Mouse (Mus musculus): ENCODE results near the gene Tll2.

DNA sequence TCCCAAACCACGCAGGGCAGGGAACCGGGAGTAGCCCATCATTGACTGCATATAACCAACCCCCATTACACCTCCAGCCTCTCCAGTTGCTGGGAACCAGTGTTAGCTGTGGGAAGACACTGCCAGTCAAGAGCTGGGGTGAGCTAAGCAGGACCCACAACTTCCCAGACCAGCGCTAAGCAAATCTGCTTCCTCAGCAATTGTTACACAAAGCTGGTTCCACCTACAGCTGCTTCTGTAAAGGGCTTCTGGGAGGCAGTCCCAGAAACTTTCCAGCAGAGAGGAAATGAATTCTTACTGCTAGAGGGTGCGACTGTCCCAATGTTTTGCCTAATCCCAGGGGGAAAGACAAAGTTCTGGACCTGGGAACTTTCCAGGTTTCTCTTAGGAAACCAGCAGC is 151.9 kb downstream of the Tll2 start:
- TF ChIP-seq CTCF (IDR thresholded peaks at IDR 0.05; ENCODE audit: control insufficient read depth, insufficient read depth, insufficient read length) = no peak
- TF ChIP-seq MAX (IDR thresholded peaks at IDR 0.05) = no peak
- TF ChIP-seq USF1 (IDR thresholded peaks at IDR 0.05; ENCODE audit: low read depth) = no peak
- TF ChIP-seq MYOG (IDR thresholded peaks at IDR 0.05; ENCODE audit: control insufficient read depth, extremely low read depth, insufficient read length) = no peak
- no peak for TF ChIP-seq MYOD1 (IDR thresholded peaks at IDR 0.05; ENCODE audit: control insufficient read depth, insufficient read length, low read depth)
- no peak for TF ChIP-seq FOSL1 (IDR thresholded peaks at IDR 0.05; ENCODE audit: insufficient read depth, low read length, poor library complexity, severe bottlenecking)
- TF ChIP-seq CEBPB (IDR thresholded peaks at IDR 0.05; ENCODE audit: low read depth) = no peak

Data from C2C12 (cell line).